Mouse (Mus musculus): ENCODE results near the gene Gm3880.
"Not testable (repeated sequence)": the region's sequence is repeated elsewhere in the genome, so short reads cannot be mapped to it uniquely, and the experiment has no call there.

The Gm3880 gene

GRCm38 (mm10) chrX:102686872-102687271 lies at the start of gene Gm3880:
TSS of gene Gm3880 (minus strand) at chrX:102686972.
- DNase-seq (ENCODE audit: low read depth) = not testable (repeated sequence)

- not testable (repeated sequence) for DNase-seq (ENCODE audit: low read depth)
Observed at GRCm38 (mm10) chrX:102724226-102724625, 37.5 kb upstream of the Gm3880 start.

GRCm38 (mm10) chrX:102707535-102707934 lies 20.8 kb upstream of the Gm3880 start, which contains the start of the genes Gm9112 and Dmrtc1b:
TSS of gene Gm9112 (minus strand) at chrX:102707635.
TSS of gene Dmrtc1b (plus strand) at chrX:102707865.
- not testable (repeated sequence) for DNase-seq (ENCODE audit: low read depth)

- DNase-seq (ENCODE audit: low read depth) = not testable (repeated sequence)
Observed at GRCm38 (mm10) chrX:102700636-102701035, 13.9 kb upstream of the Gm3880 start.

- DNase-seq (ENCODE audit: low read depth) = peak; percentile 5
Observed at GRCm38 (mm10) chrX:102689252-102689651, 2.5 kb upstream of the Gm3880 start.

- DNase-seq (ENCODE audit: low read depth) = not testable (repeated sequence)
Observed at GRCm38 (mm10) chrX:102684706-102685105, 2.1 kb downstream of the Gm3880 start.

- DNase-seq (ENCODE audit: low read depth) = no peak
Observed at GRCm38 (mm10) chrX:102666641-102667040, 20.1 kb downstream of the Gm3880 start.

- DNase-seq (ENCODE audit: low read depth) = peak; percentile 3
Observed at GRCm38 (mm10) chrX:102660712-102661111, 26.1 kb downstream of the Gm3880 start.

GRCm38 (mm10) chrX:102645691-102646090 lies 41.1 kb downstream of the Gm3880 start:
- no peak for DNase-seq (ENCODE audit: low read depth)

- no peak for DNase-seq (ENCODE audit: low read depth)
Observed at GRCm38 (mm10) chrX:102645146-102645545, 41.6 kb downstream of the Gm3880 start.

- DNase-seq (ENCODE audit: low read depth) = peak; percentile 1
Observed at GRCm38 (mm10) chrX:102644573-102644951, 42.2 kb downstream of the Gm3880 start.

- peak; percentile 15 for DNase-seq (ENCODE audit: low read depth)
Observed at GRCm38 (mm10) chrX:102643823-102644572, 42.8 kb downstream of the Gm3880 start, which contains the start of gene Phka1. TSS of gene Phka1 (minus strand) at chrX:102644246.

Data from induced T-regulatory cell, adult 2 months (primary cell).